Mouse (Mus musculus) ES-E14 (cell line): Measurements from ENCODE around the gene Ankub1.

Source experiments
- HCFC1 ChIP-seq: IDR thresholded peaks from 2 replicates; pipeline ENCODE4 v1.6.1; 2012; ENCODE audit warnings: low read length, inconsistent platforms, borderline replicate concordance; ENCODE audit not compliant: insufficient read depth
- MAFK ChIP-seq: IDR thresholded peaks from 2 replicates; pipeline ENCODE4 v1.6.1; 2014; ENCODE audit warnings: mild to moderate bottlenecking, low read depth, low read length, inconsistent platforms; ENCODE audit not compliant: insufficient read depth

DNA sequence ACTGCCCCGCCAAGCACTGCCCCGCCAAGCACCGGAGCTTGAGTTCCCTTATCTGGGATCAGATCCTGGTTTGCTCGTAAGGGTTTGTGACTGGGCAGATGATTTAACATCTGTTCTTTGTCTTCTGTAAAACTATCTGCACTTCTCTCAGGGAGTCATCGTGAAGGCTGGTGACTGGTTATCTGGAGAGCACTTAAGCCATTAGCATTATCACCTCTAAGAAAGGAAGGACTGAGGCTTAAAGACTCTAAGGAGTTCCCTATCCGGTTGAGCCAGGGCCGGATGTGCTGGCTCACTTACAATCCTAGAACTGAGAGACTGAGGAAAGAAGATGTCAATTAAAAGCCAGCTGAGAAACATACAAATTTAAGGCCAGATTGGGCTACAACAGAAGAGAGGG is 80.8 kb downstream of the Ankub1 start:
- TF ChIP-seq HCFC1 = no peak
- TF ChIP-seq MAFK = no peak
